Mouse (Mus musculus): ENCODE measurements around the gene Ccl3. TPM values are rescaled to one million over a fixed set of nuclear protein-coding genes. Genes with fewer than 3 reads are reported as not detected.

Gene Ccl3
- polyA plus RNA-seq (2012; rRNA removed) = 3.2 and 3.7 TPM in 2 replicates

GRCm38 (mm10) chr11:83649305-83649841 lies at the start of gene Ccl3:
TSS of gene Ccl3 (minus strand) at chr11:83649355.

GRCm38 (mm10) chr11:83662204-83662603 lies 13.0 kb upstream of the Ccl3 start, which contains the start of gene Ccl4:
TSS of gene Ccl4 (plus strand) at chr11:83662584.

GRCm38 (mm10) chr11:83645521-83645920 lies 3.6 kb downstream of the Ccl3 start, which contains the start of gene Rpl9-ps1:
TSS of gene Rpl9-ps1 (minus strand) at chr11:83645621.

Other genes with a start within 250 kb of the Ccl3 start
- 3.0 TPM in 2 replicates for gene Rasl10b, start 240.2 kb downstream of the Ccl3 start, polyA plus RNA-seq (2012; rRNA removed)
- gene Gas2l2, start 219.9 kb downstream of the Ccl3 start, polyA plus RNA-seq (2012; rRNA removed) = 3.4 and 3.5 TPM in 2 replicates
- 0.41 and 0.51 TPM in 2 replicates for gene 1700020L24Rik, start 211.7 kb downstream of the Ccl3 start, polyA plus RNA-seq (2012; rRNA removed)
- 8.9 and 11.6 TPM in 2 replicates for gene Mmp28, start 186.3 kb downstream of the Ccl3 start, polyA plus RNA-seq (2012; rRNA removed)
- 2.2 and 2.3 TPM in 2 replicates for gene Taf15, start 176.3 kb downstream of the Ccl3 start, polyA plus RNA-seq (2012; rRNA removed)
- not detected in 2 replicates for gene Heatr9, start 127.2 kb downstream of the Ccl3 start, polyA plus RNA-seq (2012; rRNA removed)
- 16.5 and 41.1 TPM in 2 replicates for gene Ccl5, start 118.8 kb downstream of the Ccl3 start, polyA plus RNA-seq (2012; rRNA removed)
- 0.57 and 1.0 TPM in 2 replicates for gene Ccl9, start 70.7 kb downstream of the Ccl3 start, polyA plus RNA-seq (2012; rRNA removed)
- gene Ccl6, start 56.3 kb downstream of the Ccl3 start, polyA plus RNA-seq (2012; rRNA removed) = 4.4 and 6.0 TPM in 2 replicates
- not detected in 2 replicates for gene Rpl9-ps1, start 3.7 kb downstream of the Ccl3 start, polyA plus RNA-seq (2012; rRNA removed)
- gene Ccl4, start 13.2 kb upstream of the Ccl3 start, polyA plus RNA-seq (2012; rRNA removed) = 1.7 and 3.3 TPM in 2 replicates
- 1.3 and 2.2 TPM in 2 replicates for gene Wfdc17, start 54.6 kb upstream of the Ccl3 start, polyA plus RNA-seq (2012; rRNA removed)
- gene Wfdc18, start 59.7 kb upstream of the Ccl3 start, polyA plus RNA-seq (2012; rRNA removed) = 33.4 and 59.0 TPM in 2 replicates
- 13.8 and 17.7 TPM in 2 replicates for gene Wfdc21, start 97.6 kb upstream of the Ccl3 start, polyA plus RNA-seq (2012; rRNA removed)
- 28.4 and 30.6 TPM in 2 replicates for gene Heatr6, start 104.3 kb upstream of the Ccl3 start, polyA plus RNA-seq (2012; rRNA removed)
- 4.4 and 7.7 TPM in 2 replicates for gene Hnf1b, start 200.7 kb upstream of the Ccl3 start, polyA plus RNA-seq (2012; rRNA removed)